Mouse (Mus musculus): ENCODE measurements at regions not wholly inside any gene's neighbourhood (a gene's known extent, or its start where the extent isn't known, plus 50 kb on each side); places are given as distances from the start of the nearest gene placed in this dataset.

GRCm38 (mm10) chr5:111644142-111644541 lies 89.6 kb upstream of the Gm26897 start:
- no peak for TF ChIP-seq GATA1 (IDR thresholded peaks at IDR 0.05; ENCODE audit: low read length)
- TF ChIP-seq TAL1 (IDR thresholded peaks at IDR 0.05; ENCODE audit: low read length) = no peak
